Mouse (Mus musculus): ENCODE measurements around the gene Aim2. TPM values are rescaled to one million over a fixed set of nuclear protein-coding genes. Genes with fewer than 3 reads are reported as not detected.
"Not testable (repeated sequence)": the region's sequence is repeated elsewhere in the genome, so short reads cannot be mapped to it uniquely, and the experiment has no call there.

Aim2 gene
- polyA plus RNA-seq, 1 experiment from 2014 or later, result 2.3 TPM

- no peak overlapping the region for H3K4me2 ChIP-seq (ENCODE audit: low read length)
- H3K36me3 ChIP-seq (ENCODE audit: control insufficient read depth, insufficient read depth, low read length), result no peaks in the 10 kb centered on the region
- no peaks in the 10 kb centered on the region for H3K9me3 ChIP-seq (replicated peaks; ENCODE audit: control insufficient read depth, low read length)
- H3K9ac ChIP-seq (ENCODE audit: low read length), result no peak overlapping the region
- no peaks in the 10 kb centered on the region for H3K27me3 ChIP-seq (replicated peaks; ENCODE audit: control insufficient read depth, insufficient read depth, low read length)
- ATAC-seq, result no peak
- DNase-seq (ENCODE audit: low spot score), result no peak
- no peak overlapping the region for H3K4me3 ChIP-seq (ENCODE audit: low read depth, low read length)
- H3K4me1 ChIP-seq (ENCODE audit: control insufficient read depth, insufficient read depth, low read length), result no peaks in the 10 kb centered on the region
- no peak overlapping the region for H3K27ac ChIP-seq (ENCODE audit: low read depth, low read length)
- WGBS, result 85% methylated on average over 4 of the region's 4 CpGs
Observed at GRCm38 (mm10) chr1:173450621-173451020, 99.9 kb downstream of the Aim2 start.

GRCm38 (mm10) chr1:173451665-173452064, 101.0 kb downstream of the Aim2 start:
- DNase-seq (ENCODE audit: low spot score) (no peak), ATAC-seq (no peak)
- Histone ChIP-seq H3K4me2 (ENCODE audit: low read length) (no peak overlapping the region), H3K36me3 (ENCODE audit: control insufficient read depth, insufficient read depth, low read length) (no peaks in the 10 kb centered on the region), H3K4me1 (ENCODE audit: control insufficient read depth, insufficient read depth, low read length) (no peaks in the 10 kb centered on the region), H3K27me3 (replicated peaks; ENCODE audit: control insufficient read depth, insufficient read depth, low read length) (no peaks in the 10 kb centered on the region), H3K9me3 (replicated peaks; ENCODE audit: control insufficient read depth, low read length) (no peaks in the 10 kb centered on the region), H3K4me3 (ENCODE audit: low read depth, low read length) (no peak overlapping the region), H3K9ac (ENCODE audit: low read length) (no peak overlapping the region), H3K27ac (ENCODE audit: low read depth, low read length) (no peak overlapping the region)
- 89% methylated on average over 5 of the region's 5 CpGs for WGBS

GRCm38 (mm10) chr1:173456139-173456754, 105.6 kb downstream of the Aim2 start:
- WGBS, result 46% methylated on average over 7 of the region's 7 CpGs
- Histone ChIP-seq H3K4me1 (ENCODE audit: control insufficient read depth, insufficient read depth, low read length) (no peaks in the 10 kb centered on the region), H3K9me3 (replicated peaks; ENCODE audit: control insufficient read depth, low read length) (no peaks in the 10 kb centered on the region), H3K36me3 (ENCODE audit: control insufficient read depth, insufficient read depth, low read length) (no peaks in the 10 kb centered on the region), H3K27me3 (replicated peaks; ENCODE audit: control insufficient read depth, insufficient read depth, low read length) (no peaks in the 10 kb centered on the region), H3K4me2 (ENCODE audit: low read length) (no peak overlapping the region), H3K27ac (ENCODE audit: low read depth, low read length) (no peak overlapping the region), H3K9ac (ENCODE audit: low read length) (no peak overlapping the region), H3K4me3 (ENCODE audit: low read depth, low read length) (no peak overlapping the region)
- ATAC-seq (peak; percentile 88), DNase-seq (ENCODE audit: low spot score) (peak; percentile 79)

- Histone ChIP-seq H3K27me3 (replicated peaks; ENCODE audit: control insufficient read depth, insufficient read depth, low read length) (no peaks in the 10 kb centered on the region), H3K36me3 (ENCODE audit: control insufficient read depth, insufficient read depth, low read length) (no peaks in the 10 kb centered on the region), H3K4me1 (ENCODE audit: control insufficient read depth, insufficient read depth, low read length) (no peaks in the 10 kb centered on the region), H3K4me3 (ENCODE audit: low read depth, low read length) (no peak overlapping the region), H3K9me3 (replicated peaks; ENCODE audit: control insufficient read depth, low read length) (no peaks in the 10 kb centered on the region), H3K27ac (ENCODE audit: low read depth, low read length) (no peak overlapping the region), H3K4me2 (ENCODE audit: low read length) (no peak overlapping the region), H3K9ac (ENCODE audit: low read length) (no peak overlapping the region)
- peak; percentile 12; the same call in 1 of the 2 replicates for ATAC-seq
- DNase-seq (ENCODE audit: low spot score), result no peak
- 91% methylated on average over 5 of the region's 5 CpGs for WGBS
Observed at GRCm38 (mm10) chr1:173456761-173457160, 106.1 kb downstream of the Aim2 start.

- not testable (repeated sequence) for H3K4me2 ChIP-seq (ENCODE audit: low read length); DNase-seq (ENCODE audit: low spot score); H3K27me3 ChIP-seq (replicated peaks; ENCODE audit: control insufficient read depth, insufficient read depth, low read length); H3K9ac ChIP-seq (ENCODE audit: low read length); H3K4me3 ChIP-seq (ENCODE audit: low read depth, low read length); H3K36me3 ChIP-seq (ENCODE audit: control insufficient read depth, insufficient read depth, low read length); H3K4me1 ChIP-seq (ENCODE audit: control insufficient read depth, insufficient read depth, low read length); H3K9me3 ChIP-seq (replicated peaks; ENCODE audit: control insufficient read depth, low read length); ATAC-seq; H3K27ac ChIP-seq (ENCODE audit: low read depth, low read length)
- WGBS, result 89% methylated on average over 5 of the region's 5 CpGs
Observed at GRCm38 (mm10) chr1:173480399-173481181, 129.9 kb downstream of the Aim2 start.

GRCm38 (mm10) chr1:173481182-173481574, 130.5 kb downstream of the Aim2 start:
- ATAC-seq, result not testable (repeated sequence)

GRCm38 (mm10) chr1:173490812-173491480, 140.3 kb downstream of the Aim2 start, which contains the start of gene Ifi206:
Gene Ifi206 (minus strand): TSS chr1:173491041.
- H3K27me3 ChIP-seq (replicated peaks; ENCODE audit: control insufficient read depth, insufficient read depth, low read length); DNase-seq (ENCODE audit: low spot score); H3K27ac ChIP-seq (ENCODE audit: low read depth, low read length); H3K4me1 ChIP-seq (ENCODE audit: control insufficient read depth, insufficient read depth, low read length); H3K4me2 ChIP-seq (ENCODE audit: low read length); H3K4me3 ChIP-seq (ENCODE audit: low read depth, low read length); H3K9ac ChIP-seq (ENCODE audit: low read length); H3K36me3 ChIP-seq (ENCODE audit: control insufficient read depth, insufficient read depth, low read length); ATAC-seq; H3K9me3 ChIP-seq (replicated peaks; ENCODE audit: control insufficient read depth, low read length): not testable (repeated sequence)
- WGBS, result 83% methylated on average over 3 of the region's 3 CpGs

More at GRCm38 (mm10) chr1:173481182-173481574, 130.5 kb downstream of the Aim2 start:
- H3K27ac ChIP-seq (ENCODE audit: low read depth, low read length); H3K4me1 ChIP-seq (ENCODE audit: control insufficient read depth, insufficient read depth, low read length); H3K9me3 ChIP-seq (replicated peaks; ENCODE audit: control insufficient read depth, low read length); DNase-seq (ENCODE audit: low spot score); H3K9ac ChIP-seq (ENCODE audit: low read length); H3K27me3 ChIP-seq (replicated peaks; ENCODE audit: control insufficient read depth, insufficient read depth, low read length); H3K4me3 ChIP-seq (ENCODE audit: low read depth, low read length); H3K4me2 ChIP-seq (ENCODE audit: low read length); H3K36me3 ChIP-seq (ENCODE audit: control insufficient read depth, insufficient read depth, low read length): not testable (repeated sequence)
- WGBS, result 84% methylated on average over 3 of the region's 3 CpGs

- H3K4me1 ChIP-seq (ENCODE audit: control insufficient read depth, insufficient read depth, low read length); H3K4me3 ChIP-seq (ENCODE audit: low read depth, low read length); DNase-seq (ENCODE audit: low spot score); H3K27me3 ChIP-seq (replicated peaks; ENCODE audit: control insufficient read depth, insufficient read depth, low read length); H3K36me3 ChIP-seq (ENCODE audit: control insufficient read depth, insufficient read depth, low read length); H3K4me2 ChIP-seq (ENCODE audit: low read length); H3K27ac ChIP-seq (ENCODE audit: low read depth, low read length); ATAC-seq; H3K9me3 ChIP-seq (replicated peaks; ENCODE audit: control insufficient read depth, low read length); H3K9ac ChIP-seq (ENCODE audit: low read length): not testable (repeated sequence)
Observed at GRCm38 (mm10) chr1:173491483-173491882, 140.8 kb downstream of the Aim2 start.

GRCm38 (mm10) chr1:173510595-173510994, 159.9 kb downstream of the Aim2 start:
- H3K4me3 ChIP-seq (ENCODE audit: low read depth, low read length); H3K4me1 ChIP-seq (ENCODE audit: control insufficient read depth, insufficient read depth, low read length); DNase-seq (ENCODE audit: low spot score); H3K36me3 ChIP-seq (ENCODE audit: control insufficient read depth, insufficient read depth, low read length); H3K9me3 ChIP-seq (replicated peaks; ENCODE audit: control insufficient read depth, low read length); H3K27me3 ChIP-seq (replicated peaks; ENCODE audit: control insufficient read depth, insufficient read depth, low read length); H3K27ac ChIP-seq (ENCODE audit: low read depth, low read length); H3K9ac ChIP-seq (ENCODE audit: low read length); H3K4me2 ChIP-seq (ENCODE audit: low read length); ATAC-seq: not testable (repeated sequence)
- WGBS, result 91% methylated on average over 2 of the region's 2 CpGs
